Mouse (Mus musculus) erythroblast, adult 5-6 weeks (primary cell): ENCODE results near the gene Tmem97. TPM values are rescaled to one million over a fixed set of nuclear protein-coding genes. Genes with fewer than 3 reads are reported as not detected.
A peak's percentile ranks its signal among the peaks of the same experiment; 100 is the strongest.

Experiments used
- ATAC-seq: replicated peaks from 2 replicates; pipeline ENCODE4 v1.8.0; 2016; ENCODE audit warnings: moderate number of reproducible peaks, mild to moderate bottlenecking, moderate TSS enrichment, inconsistent platforms; ENCODE audit not compliant: poor library complexity, low FRiP score, severe bottlenecking
- total RNA-seq, 2 experiments: library from RNA; stranded (forward) in 1 of 2; stranded (reverse) in 1 of 2; fragments of 150-400 nt in 1 of 2; fragments of 200-764, 138-1000 nt in 1 of 2; gene quantifications; 2 replicates each; pipeline versions ENCODE4 v1.2.3 to v1.2.4; 2015 to 2017; ENCODE audit warnings: low replicate concordance in 2 of 2

The Tmem97 gene
- total RNA-seq, 2 experiments from 2014 or later: 7.2 to 15.9 TPM

DNA sequence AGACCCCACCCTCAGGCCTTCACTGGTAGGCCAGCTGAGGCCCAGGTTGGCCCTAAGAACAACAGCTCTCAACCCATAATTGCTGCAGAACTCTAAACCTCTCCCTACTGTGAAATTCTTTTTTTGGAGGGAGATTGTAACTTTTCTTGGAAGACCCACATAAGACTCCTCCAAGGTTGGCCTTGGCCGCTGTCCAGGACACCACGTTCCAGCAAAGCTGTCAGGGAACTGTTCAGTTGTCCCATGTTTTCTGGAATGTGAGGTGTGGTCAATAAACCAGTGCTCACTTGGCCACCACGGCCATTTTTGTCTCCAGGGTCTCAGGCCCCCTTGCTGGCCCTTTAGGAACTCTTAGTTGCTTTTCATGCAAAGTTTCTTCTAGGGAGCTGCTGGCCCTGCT is 28.7 kb downstream of the Tmem97 start:
- no peak for ATAC-seq

DNA sequence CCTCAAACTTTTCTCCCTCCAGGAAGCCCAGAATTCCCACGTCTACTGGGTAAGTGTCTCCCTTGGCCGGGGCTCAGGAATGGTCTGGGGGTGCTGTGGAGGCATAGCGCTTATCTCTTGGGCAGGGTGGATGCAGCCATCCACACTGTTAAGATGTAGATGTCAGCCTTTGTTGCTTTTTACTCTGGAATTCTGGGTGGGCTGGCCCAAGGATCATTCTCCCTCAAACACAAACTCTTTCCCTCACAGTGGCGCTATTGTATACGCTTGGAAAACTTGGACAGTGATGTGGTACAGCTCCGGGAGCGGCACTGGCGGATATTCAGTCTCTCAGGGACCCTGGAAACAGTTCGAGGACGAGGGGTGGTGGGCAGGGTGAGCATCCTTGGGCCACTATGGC is 31.6 kb downstream of the Tmem97 start:
- no peak for ATAC-seq

DNA sequence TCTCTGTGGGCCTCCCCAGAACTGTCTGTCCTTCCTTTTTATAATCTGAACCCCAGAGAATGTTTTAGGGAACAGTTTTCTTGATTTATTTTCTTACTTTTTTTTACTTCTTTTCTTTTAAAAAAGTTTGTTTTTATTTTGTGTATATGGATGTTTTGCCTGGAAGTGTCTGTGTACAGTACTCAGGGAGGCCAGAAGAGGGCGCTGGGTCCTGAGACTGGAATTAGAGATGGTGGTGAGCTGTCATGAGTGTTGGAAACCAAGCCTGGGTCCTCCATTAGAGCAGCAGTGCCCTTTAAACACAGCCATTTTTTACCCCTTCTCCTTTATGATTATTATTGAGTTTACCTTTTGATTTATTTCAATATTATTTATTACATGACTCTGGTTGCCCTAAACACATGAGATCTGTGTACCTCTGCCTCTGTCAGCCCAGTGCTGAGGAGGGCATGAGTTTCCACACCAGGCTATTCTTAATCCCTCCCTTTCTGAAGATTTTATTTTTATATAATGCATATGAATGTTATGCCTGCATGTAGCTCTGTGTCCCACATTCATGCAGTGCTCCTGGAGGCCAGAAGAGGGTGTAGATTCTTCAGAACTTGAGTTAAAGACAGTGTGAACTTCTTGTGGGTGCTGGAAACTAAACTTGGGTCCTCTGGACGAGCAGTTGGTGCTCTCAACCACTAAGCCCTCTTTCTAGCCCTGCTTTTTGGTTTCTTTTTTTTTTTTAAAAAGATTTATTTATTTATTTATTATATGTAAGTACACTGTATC is 34.8 kb downstream of the Tmem97 start:
- no peak for ATAC-seq

DNA sequence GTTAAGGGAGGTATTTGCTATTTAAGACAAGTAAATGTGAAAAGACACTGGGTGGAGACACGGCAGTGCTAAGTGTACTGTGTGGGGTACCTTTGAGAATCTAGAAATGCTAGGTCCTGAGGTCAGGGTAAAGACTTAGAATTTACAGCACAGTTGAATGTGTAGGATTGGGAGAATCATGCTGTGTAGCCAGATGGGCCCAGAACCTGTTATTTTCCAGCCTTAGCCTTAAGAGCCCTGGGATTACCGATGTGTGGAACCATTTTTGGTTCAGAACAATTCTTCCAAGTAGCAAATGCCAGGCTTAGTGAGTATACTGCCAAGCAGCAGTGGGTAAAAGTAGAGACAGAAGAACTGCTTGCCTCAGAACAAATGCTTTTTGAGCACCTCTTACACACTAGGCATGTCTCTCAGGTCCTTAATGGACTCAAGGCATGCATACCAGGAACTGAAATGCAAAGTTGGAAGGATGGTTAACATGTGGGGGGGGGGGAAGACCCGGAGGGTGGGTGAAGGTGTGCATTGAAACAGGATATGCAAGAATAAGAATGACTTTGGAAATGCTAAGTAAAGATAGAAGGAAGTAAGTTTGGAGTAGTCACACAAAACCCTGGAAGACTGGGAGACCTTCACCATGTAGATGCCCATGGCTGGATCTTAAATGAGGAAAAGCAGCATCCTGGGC is 37.3 kb downstream of the Tmem97 start:
- ATAC-seq: no peak

DNA sequence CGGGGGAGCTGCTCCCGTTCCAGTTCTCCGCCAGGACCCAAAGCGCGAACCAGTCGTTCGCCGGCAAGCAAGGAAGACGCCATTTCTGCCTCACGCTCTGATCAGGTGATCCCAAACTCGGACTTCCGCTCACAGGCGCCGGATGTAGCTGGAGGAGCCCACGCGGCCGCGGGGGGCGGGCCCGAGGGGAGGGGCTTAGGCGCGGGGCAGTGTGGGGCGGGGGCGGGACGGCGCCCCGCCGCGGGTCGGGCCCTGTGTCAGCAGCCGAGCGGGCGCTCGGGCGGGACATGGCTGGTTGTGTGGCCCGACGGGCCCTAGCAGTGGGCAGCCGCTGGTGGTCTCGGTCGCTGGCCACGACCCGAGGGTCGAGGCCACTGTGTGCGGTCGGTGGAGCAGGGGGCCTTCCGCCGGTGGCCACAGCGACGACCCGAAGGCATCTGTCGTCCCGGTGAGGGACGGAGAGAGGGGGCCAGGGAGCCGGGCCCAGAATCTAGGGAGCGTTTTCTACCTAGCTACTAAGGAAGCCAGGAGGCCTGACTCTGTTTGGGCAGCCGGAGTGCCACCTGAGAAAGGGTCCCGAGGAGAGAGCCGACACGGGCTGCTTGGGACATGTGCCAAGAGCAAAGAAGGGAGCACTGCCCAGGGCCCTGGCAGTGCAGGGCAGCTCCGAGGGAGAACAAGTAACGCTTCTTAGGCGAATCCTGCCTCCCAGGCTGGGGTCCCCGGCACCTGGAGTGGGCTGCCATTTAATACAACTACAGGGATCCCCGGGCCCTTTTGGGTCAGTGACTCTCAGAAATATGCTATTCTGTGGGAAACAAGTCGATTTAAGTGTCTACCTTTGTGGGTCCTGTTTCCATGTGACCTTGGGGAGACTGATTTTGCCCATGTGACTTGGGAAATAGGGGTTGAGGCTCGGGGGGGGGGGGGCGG is 38.3 kb downstream of the Tmem97 start, which contains the start of the genes Tmem199 and Poldip2:
Tmem199 (minus strand) TSS at position 148 of the 933 bp plus-strand sequence.
Poldip2 (plus strand) TSS at position 169 of the 933 bp plus-strand sequence.
- ATAC-seq: peak; percentile 92

DNA sequence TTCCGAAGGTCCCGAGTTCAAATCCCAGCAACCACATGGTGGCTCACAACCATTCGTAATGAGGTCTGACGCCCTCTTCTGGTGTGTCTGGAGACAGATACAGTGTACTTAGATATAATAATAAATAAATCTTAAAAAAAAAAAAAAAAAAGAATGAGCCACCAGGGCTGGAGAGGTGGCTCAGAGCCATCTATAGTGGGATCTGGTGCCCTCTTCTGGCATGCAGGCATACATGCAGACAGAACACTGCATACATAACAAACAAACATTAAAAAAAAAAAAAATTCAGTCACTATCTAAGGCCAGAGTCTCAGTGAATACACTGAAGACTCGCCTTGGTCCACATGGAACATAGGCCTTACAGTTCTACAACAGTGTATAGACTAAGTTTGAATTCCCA is 41.4 kb downstream of the Tmem97 start:
- no peak for ATAC-seq

DNA sequence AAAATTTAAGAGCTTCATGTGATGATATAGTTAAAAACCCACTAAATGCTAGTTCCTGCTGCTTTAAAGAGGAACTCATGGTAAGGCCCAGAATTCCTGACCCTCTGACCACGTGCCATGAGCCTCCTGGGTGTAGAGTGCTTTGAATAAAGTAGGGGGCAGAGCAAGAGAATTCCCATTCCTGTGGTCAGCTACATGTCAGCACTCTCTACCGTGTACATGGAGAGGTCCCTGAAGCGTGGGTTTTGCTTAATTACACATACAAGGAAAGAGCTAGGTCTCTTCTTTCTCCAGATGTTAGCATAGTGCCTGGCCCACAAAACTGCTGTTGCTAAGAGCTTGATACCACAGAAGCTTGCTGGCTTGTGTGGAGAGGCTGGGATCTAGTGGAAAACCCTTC is 45.1 kb downstream of the Tmem97 start:
- no peak for ATAC-seq

DNA sequence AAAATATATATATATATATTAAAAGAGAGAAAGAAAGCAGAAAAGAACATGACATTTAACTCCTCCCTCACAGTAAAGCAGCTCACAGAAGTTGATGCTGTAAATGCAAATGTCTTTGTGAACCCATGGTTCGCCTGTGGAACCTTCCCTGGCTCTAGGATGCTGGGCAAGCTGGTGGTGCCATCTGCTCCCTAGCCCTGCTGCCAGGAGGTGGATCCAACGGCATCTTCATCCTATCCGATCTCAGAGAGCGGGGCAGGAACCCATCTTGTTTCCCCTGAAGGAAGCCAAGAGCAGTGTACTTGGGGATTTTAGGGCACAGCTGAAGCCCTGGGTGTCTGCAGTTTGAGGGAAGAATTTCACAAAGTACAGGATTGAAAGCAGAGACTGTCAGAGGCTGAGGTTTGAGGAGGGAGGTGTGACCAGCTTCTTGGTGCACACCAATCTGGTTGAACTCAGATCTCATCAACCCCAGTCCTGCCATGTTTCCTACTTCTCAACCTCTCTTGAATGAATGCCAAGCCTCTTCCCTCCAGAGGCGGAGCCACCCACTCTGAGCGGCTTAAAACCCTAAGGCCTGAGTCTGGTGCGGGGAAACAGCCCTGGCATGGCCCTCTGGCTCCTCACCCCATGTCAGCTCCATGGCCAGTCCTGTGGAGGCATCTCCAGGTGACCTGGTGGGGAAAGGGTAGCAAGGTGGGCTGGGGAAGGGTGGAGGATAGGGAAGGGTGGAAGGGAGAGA is 47.5 kb downstream of the Tmem97 start, which contains the start of gene Sebox:
Sebox (plus strand) TSS at position 539 of the 742 bp plus-strand sequence.
- ATAC-seq: no peak

DNA sequence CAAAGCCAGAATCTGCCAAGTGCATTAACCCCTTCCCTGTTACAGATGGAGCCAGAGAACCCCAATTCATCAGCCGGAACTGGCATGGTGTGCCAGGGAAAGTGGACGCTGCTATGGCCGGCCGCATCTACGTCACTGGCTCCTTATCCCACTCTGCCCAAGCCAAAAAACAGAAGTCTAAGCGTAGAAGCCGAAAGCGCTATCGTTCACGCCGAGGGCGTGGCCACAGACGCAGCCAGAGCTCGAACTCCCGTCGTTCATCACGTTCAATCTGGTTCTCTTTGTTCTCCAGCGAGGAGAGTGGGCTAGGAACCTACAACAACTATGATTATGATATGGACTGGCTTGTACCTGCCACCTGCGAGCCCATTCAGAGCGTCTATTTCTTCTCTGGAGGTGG is 49.0 kb downstream of the Tmem97 start:
- no peak for ATAC-seq

DNA sequence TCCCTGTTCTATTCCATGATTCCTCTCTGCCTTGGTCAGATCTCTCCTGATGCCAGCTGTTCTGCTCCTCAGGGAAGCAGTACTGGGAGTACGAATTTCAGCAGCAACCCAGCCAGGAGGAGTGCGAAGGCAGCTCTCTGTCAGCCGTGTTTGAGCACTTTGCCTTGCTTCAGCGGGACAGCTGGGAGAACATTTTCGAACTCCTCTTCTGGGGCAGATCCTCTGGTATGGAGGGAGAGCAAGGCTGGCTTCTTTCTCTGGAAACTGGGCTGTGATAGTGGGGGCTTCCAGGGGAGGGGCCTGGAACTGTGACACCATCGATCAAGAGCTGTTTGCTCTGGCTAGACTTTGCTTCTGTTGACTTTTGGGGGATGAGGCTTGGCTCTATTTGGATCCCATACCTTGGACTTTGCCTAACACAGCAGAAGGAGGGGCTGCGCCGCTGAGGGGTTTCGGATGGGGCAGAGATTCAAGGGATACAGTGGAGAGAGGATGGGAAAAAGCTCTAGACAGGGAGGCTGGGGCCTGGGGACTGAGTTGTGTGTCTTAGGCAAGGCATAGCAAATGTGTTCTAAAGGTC is 49.9 kb downstream of the Tmem97 start:
- ATAC-seq: no peak

DNA sequence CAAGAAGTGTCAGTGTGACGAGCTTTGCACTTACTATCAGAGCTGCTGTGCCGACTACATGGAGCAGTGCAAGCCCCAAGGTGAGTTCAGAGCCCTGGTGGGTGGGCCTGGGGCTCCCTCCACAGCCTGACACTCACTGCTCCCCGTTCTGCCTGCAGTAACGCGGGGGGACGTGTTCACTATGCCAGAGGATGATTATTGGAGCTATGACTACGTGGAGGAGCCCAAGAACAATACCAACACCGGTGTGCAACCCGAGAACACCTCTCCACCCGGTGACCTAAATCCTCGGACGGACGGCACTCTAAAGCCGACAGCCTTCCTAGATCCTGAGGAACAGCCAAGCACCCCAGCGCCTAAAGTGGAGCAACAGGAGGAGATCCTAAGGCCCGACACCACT is 51.0 kb downstream of the Tmem97 start:
- ATAC-seq: no peak

DNA sequence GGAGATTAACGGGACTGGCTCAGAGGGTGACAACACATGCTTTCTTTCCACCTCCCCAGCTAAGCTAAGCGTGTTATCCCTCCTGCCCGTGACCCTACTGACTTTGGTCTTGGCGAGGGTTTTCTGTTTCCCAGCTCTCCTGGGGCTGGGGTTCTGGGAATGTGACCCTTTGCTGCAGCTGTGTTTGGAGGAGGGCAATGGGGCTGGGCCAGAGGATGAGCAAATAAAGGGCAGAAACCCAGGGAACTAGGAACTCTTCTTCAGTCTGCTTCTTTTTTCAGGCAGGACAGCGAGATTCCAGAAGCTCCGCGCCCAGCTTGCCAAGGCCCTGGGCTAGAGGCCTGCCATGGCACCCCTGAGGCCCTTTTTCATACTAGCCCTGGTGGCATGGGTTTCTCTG is 51.6 kb downstream of the Tmem97 start, which contains the start of gene Vtn:
Vtn (plus strand) TSS at position 88 of the 400 bp plus-strand sequence.
- ATAC-seq: no peak

DNA sequence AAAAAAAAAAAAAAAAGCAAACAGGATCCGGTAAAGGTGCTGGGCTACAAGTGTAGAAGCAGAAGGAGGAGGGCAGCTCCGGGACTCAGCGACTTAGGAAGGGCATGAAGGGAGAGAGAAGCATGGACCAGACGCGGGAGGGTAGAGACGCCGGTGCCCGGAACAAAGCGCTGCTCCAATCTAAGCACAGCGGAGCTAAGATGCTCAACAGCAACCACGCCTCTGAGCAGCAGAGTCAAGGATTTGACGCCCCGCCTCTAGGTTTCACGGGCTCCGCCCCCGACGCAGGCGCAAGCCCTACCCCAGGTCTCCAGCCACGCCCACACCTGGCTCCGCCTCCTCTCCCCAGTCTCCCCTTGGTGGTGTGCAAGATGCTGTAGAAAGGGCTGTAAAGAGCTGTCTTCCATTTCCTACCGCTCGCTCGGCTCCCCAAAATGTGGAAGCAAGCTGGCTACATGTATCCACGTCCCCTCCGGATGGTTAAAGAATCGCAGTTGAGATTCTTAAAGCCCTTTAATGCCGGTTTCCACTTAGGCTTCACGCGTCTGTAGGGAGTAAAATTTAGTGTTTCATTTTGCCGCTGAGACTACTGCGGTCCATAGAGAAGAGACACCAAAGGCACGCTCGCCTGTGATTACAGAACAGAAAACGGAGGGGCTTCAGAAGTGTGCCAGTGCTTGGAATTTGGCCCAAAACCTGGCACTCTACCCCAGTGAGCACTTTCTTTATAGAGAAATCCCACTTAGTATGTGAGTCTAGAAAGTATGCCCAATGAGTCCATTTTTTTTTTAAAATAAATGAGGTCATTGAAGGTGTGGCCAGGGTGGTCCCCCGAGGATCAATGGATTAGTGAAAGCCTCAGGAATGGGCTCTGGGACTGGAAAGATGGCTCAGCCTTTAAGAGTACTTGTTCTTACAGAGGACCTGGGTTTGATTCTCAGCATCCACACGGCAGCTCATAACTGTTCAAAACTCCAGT is 52.7 kb downstream of the Tmem97 start, which contains the start of gene Sarm1:
Sarm1 (minus strand) TSS at position 211 of the 979 bp plus-strand sequence.
- peak; percentile 95 for ATAC-seq

DNA sequence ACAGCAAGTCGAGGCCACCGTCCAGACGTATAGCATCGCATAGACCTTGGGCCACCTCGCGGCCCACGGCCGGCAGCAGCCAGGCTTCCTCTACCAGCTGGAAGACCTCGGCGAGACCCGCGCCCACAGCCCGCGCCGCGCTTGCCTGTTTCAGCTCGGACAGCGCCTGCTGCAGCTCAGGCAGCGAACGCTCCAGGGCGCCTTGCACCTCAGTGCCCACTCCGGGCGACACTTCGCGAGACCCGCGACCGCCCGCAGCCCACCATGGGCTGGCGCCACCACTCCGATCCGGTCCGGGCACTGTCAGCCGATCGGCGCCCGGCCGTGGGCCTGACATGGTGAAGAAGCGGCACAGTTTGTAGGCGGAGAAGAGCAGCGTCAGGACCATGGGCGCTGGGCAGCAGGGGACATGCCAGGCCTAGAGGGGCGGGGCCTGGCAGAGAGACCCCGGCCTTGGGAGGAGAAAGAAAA is 53.5 kb downstream of the Tmem97 start:
- ATAC-seq: no peak

DNA sequence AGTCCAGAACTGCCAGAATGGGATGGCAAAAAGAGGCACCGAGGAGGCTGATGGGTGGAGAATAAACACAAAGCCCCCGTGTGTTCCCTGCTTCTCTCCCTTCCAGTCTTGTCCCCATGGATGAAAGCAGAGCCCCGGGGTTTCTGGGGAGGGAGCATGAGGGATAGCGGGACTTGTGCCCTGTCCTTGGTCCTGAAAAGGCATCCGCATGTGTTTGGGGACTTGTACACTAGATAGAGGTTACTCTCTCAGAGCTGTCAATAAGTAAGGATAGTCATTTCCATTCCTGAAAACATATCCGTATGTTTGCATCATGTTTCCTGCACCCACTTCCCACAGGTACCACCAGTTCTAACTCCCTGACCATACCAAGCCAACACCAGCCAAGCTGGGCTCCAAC is 54.7 kb downstream of the Tmem97 start:
- no peak for ATAC-seq
